Mouse (Mus musculus): ENCODE data around the gene Vgf.

- TF ChIP-seq CTCF (IDR thresholded peaks at IDR 0.05; ENCODE audit: control insufficient read depth, insufficient read depth, low read length): no peak
- TF ChIP-seq POLR2A (IDR thresholded peaks at IDR 0.05; ENCODE audit: borderline replicate concordance, control insufficient read depth, low read depth, low read length): no peak
These were observed 13.7 kb upstream of the Vgf start for GRCm38 (mm10) chr5:137012401-137012950.

Data from bone marrow, adult 2 months (tissue).